Mouse (Mus musculus) embryonic facial prominence, embryonic 14.5 days (tissue): ENCODE data around the gene Sgsm1. TPM values are rescaled to one million over a fixed set of nuclear protein-coding genes. Genes with fewer than 3 reads are reported as not detected.
A peak's percentile ranks its signal among the peaks of the same experiment; 100 is the strongest.

Source experiments
- ATAC-seq: fragments of 200-750 bp; cut with Nextera tagmentation; 2 replicates; pipeline ENCODE4 v1.8.0; 2017; ENCODE audit warnings: low read depth, moderate number of reproducible peaks, moderate TSS enrichment
- DNase-seq: peaks from one replicate; pipeline ENCODE4 v3.0.0-alpha.2; 2015; ENCODE audit warnings: low spot score
- H3K27ac ChIP-seq: fragments of 300-500 bp; sonication (generic); replicated peaks from 2 replicates; pipeline ENCODE4 v1.5.1; 2014; ENCODE audit warnings: low read depth, mild to moderate bottlenecking, low read length, moderate library complexity
- H3K27me3 ChIP-seq: fragments of 300-500 bp; sonication (generic); replicated peaks from 2 replicates; pipeline ENCODE4 v1.6.1; 2014; ENCODE audit warnings: low read length; ENCODE audit not compliant: control insufficient read depth, insufficient read depth
- H3K36me3 ChIP-seq: fragments of 300-500 bp; sonication (generic); 2 replicates; pipeline ENCODE4 v1.6.1; 2014; ENCODE audit warnings: low read length, mixed read lengths; ENCODE audit not compliant: control insufficient read depth, insufficient read depth
- H3K4me1 ChIP-seq: fragments of 300-500 bp; sonication (generic); 2 replicates; pipeline ENCODE4 v1.6.1; 2014; ENCODE audit warnings: antibody characterized with exemption, low read length; ENCODE audit not compliant: control insufficient read depth, insufficient read depth
- H3K4me2 ChIP-seq: fragments of 300-500 bp; sonication (generic); 2 replicates; pipeline ENCODE4 v1.6.1; 2014; ENCODE audit warnings: low read depth, mild to moderate bottlenecking, low read length, moderate library complexity, mixed read lengths
- H3K4me3 ChIP-seq: fragments of 300-500 bp; sonication (generic); 2 replicates; pipeline ENCODE4 v1.5.1; 2014; ENCODE audit warnings: low read depth, mild to moderate bottlenecking, low read length
- H3K9ac ChIP-seq: fragments of 300-500 bp; sonication (generic); 2 replicates; pipeline ENCODE4 v1.6.1; 2014; ENCODE audit warnings: low read depth, mild to moderate bottlenecking, low read length, moderate library complexity, mixed read lengths
- H3K9me3 ChIP-seq: fragments of 300-500 bp; sonication (generic); 2 replicates; pipeline ENCODE4 v1.6.1; 2016; ENCODE audit warnings: low read length; ENCODE audit not compliant: control insufficient read depth
- WGBS: fragments of 180-500 bp; shearing (Covaris S2); extraction: QIAGEN DNeasy Blood & Tissue Kit; methylation state at CpG from one replicate; pipeline ENCODE4 v1.1.7; 2014; 5-methylcytosine and 5-hydroxymethylcytosine counted together
- polyA plus RNA-seq: library from polyadenylated mRNA; unstranded; fragments of >200 nt; fragmentation: Nextera tagmentation; extraction: Ambion mirVana; gene quantifications from 2 replicates; pipeline ENCODE4 v1.2.1, GENCODE M21; 2014

Sgsm1 gene
- polyA plus RNA-seq, 1 experiment from 2014 or later = 2.0 TPM

GRCm38 (mm10) chr5:113249263-113249930, 61.2 kb downstream of the Sgsm1 start:
- no peaks in the 10 kb centered on the region for H3K9me3 ChIP-seq
- no peak overlapping the region for H3K27ac ChIP-seq
- H3K9ac ChIP-seq = no peak overlapping the region
- H3K4me2 ChIP-seq = no peak overlapping the region
- ATAC-seq = peak; percentile 62
- H3K27me3 ChIP-seq = no peaks in the 10 kb centered on the region
- 71% methylated on average over 8 of the region's 8 CpGs for WGBS
- H3K36me3 ChIP-seq = no peaks in the 10 kb centered on the region
- H3K4me1 ChIP-seq = no peaks in the 10 kb centered on the region
- DNase-seq = peak; percentile 44
- no peak overlapping the region for H3K4me3 ChIP-seq

GRCm38 (mm10) chr5:113230196-113230595, 80.4 kb downstream of the Sgsm1 start:
- no peaks in the 10 kb centered on the region for H3K9me3 ChIP-seq
- peaks cover 8% of the 10 kb centered on the region for H3K4me1 ChIP-seq
- H3K27ac ChIP-seq = no peak overlapping the region
- H3K9ac ChIP-seq = no peak overlapping the region
- ATAC-seq (peak; percentile 60; the same call in 1 of the 2 replicates), DNase-seq (no peak)
- WGBS = 69% methylated on average over 5 of the region's 5 CpGs
- no peaks in the 10 kb centered on the region for H3K27me3 ChIP-seq
- H3K36me3 ChIP-seq = no peaks in the 10 kb centered on the region
- H3K4me3 ChIP-seq = no peak overlapping the region
- H3K4me2 ChIP-seq = no peak overlapping the region

- H3K4me1 ChIP-seq = peaks cover 8% of the 10 kb centered on the region
- WGBS = under 1% methylated on average over 13 of the region's 13 CpGs
- no peaks in the 10 kb centered on the region for H3K36me3 ChIP-seq
- peak within 1 kb of the TSS; percentile 50 for H3K4me2 ChIP-seq
- no peaks in the 10 kb centered on the region for H3K9me3 ChIP-seq
- ATAC-seq (peak; percentile 87), DNase-seq (peak; percentile 93)
- peak within 1 kb of the TSS; percentile 32 for H3K9ac ChIP-seq
- no peak within 1 kb of the TSS for H3K27ac ChIP-seq
- H3K27me3 ChIP-seq = no peaks in the 10 kb centered on the region
- peak within 1 kb of the TSS; percentile 21 for H3K4me3 ChIP-seq
These were observed 83.9 kb downstream of the Sgsm1 start, which contains the start of gene Tmem211 for GRCm38 (mm10) chr5:113226632-113227102. Tmem211 (plus strand) TSS chr5:113226909.

DNA sequence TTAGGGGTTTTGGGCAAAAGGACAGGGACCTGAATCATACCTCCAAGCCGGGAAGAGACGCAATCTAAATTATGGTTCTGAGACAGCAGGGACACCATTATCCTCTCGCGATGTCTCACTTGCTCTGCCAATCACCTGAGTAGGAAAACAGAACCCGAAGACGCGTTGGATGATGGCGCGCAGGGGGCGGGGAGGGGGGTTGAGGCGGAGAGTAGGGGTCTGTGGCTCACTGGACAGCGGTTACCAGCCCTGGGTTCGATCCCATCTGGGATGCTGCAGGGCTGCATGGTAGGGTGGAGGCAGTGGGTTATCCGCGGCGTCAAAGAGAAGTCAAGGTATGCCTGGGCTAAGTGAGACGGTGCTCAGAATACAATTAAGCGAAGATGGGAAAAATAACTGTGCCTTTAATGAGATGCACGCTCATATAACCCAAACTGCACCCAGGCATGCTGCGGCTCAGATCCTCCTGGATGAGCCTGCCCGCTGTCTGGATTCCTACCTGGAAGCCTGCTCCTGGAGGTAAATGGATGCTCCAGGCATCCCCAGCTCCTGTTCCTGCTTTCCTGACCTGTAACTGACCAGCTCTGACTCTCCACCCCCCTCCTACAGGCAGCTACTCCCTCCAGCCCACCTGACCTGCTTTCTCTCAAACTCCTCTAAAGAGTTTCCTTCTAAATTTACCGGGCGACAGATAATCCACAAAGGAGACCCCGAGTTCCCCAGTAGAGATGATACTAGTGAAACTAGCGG, 84.7 kb downstream of the Sgsm1 start:
- Histone ChIP-seq H3K9ac (peak overlapping the region; percentile 32), H3K27ac (no peak overlapping the region), H3K27me3 (0 out of 2 replicates have a peak, but pooled peaks cover under 1% of the 10 kb centered on the region), H3K36me3 (no peaks in the 10 kb centered on the region), H3K9me3 (no peaks in the 10 kb centered on the region), H3K4me3 (peak overlapping the region; percentile 21), H3K4me1 (peaks cover 8% of the 10 kb centered on the region), H3K4me2 (peak overlapping the region; percentile 50)
- 18% methylated on average over 25 of the region's 25 CpGs for WGBS
- ATAC-seq = no peak
- DNase-seq = no peak

DNA sequence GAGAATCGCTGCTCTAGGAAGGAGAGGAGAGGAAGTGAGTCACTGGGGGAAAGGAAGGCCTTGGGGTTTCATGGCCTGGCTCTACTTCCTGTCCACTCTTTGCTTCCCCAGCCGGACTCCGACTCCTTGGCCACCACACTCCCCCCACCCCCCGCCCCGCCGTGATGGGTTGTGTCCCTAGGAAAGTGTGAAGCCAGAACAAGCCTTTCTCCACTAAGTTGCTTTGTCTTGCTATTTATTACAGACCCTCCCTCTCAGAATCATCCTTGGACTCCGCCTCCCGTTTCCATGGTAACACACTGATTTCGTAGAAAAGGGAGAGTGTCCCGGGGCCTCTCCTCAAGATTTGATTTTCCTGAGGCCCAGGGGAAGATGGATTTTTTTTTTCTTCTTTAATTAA, 85.3 kb downstream of the Sgsm1 start:
- peak overlapping the region; percentile 50; the same call in 1 of the 2 replicates for H3K4me2 ChIP-seq
- no peaks in the 10 kb centered on the region for H3K36me3 ChIP-seq
- H3K27ac ChIP-seq = no peak overlapping the region
- no peak overlapping the region for H3K4me3 ChIP-seq
- no peaks in the 10 kb centered on the region for H3K9me3 ChIP-seq
- peaks cover 8% of the 10 kb centered on the region for H3K4me1 ChIP-seq
- 33% methylated on average over 10 of the region's 10 CpGs for WGBS
- ATAC-seq (no peak), DNase-seq (peak; percentile 61)
- H3K27me3 ChIP-seq = peaks cover 6% of the 10 kb centered on the region; the same call in 1 of the 2 replicates
- H3K9ac ChIP-seq = no peak overlapping the region

GRCm38 (mm10) chr5:113223888-113224287, 86.7 kb downstream of the Sgsm1 start:
- Histone ChIP-seq H3K4me2 (no peak overlapping the region), H3K4me1 (peaks cover 8% of the 10 kb centered on the region), H3K36me3 (no peaks in the 10 kb centered on the region), H3K9me3 (no peaks in the 10 kb centered on the region), H3K27me3 (peaks cover 14% of the 10 kb centered on the region; the same call in 1 of the 2 replicates), H3K9ac (no peak overlapping the region), H3K4me3 (no peak overlapping the region), H3K27ac (0 out of 2 replicates have a peak overlapping the region, but pooled peaks have one; percentile 17)
- DNase-seq = peak; percentile 59
- 37% methylated on average over 4 of the region's 4 CpGs for WGBS
- ATAC-seq = peak; percentile 31; the same call in 1 of the 2 replicates

GRCm38 (mm10) chr5:113221147-113221865, 89.3 kb downstream of the Sgsm1 start, which contains the start of gene 2900026A02Rik:
2900026A02Rik (minus strand) TSS chr5:113221236.
- H3K36me3 ChIP-seq = no peaks in the 10 kb centered on the region
- WGBS = 32% methylated on average over 13 of the region's 62 CpGs
- H3K9ac ChIP-seq = peak within 1 kb of the TSS; percentile 54
- peaks cover 14% of the 10 kb centered on the region; the same call in 1 of the 2 replicates for H3K27me3 ChIP-seq
- ATAC-seq (peak; percentile 56), DNase-seq (peak; percentile 78)
- H3K9me3 ChIP-seq = no peaks in the 10 kb centered on the region
- peak within 1 kb of the TSS; percentile 64 for H3K4me3 ChIP-seq
- peaks cover 7% of the 10 kb centered on the region for H3K4me1 ChIP-seq
- H3K4me2 ChIP-seq = peak within 1 kb of the TSS; percentile 96
- no peak within 1 kb of the TSS for H3K27ac ChIP-seq
